Mouse (Mus musculus) activated CD4-positive, CD25-positive, alpha-beta regulatory T cell (primary cell): ENCODE results near the gene Olfr1009. TPM values are rescaled to one million over a fixed set of nuclear protein-coding genes. Genes with fewer than 3 reads are reported as not detected.

ENCODE experiments used
- polyA plus RNA-seq, 2 experiments: library from polyadenylated mRNA; unstranded; fragments of 100-300 nt; shearing (Covaris generic); gene quantifications; one replicate each; pipeline ENCODE4 v1.2.1; 2017

Olfr1009 gene
- polyA plus RNA-seq: not detected

DNA sequence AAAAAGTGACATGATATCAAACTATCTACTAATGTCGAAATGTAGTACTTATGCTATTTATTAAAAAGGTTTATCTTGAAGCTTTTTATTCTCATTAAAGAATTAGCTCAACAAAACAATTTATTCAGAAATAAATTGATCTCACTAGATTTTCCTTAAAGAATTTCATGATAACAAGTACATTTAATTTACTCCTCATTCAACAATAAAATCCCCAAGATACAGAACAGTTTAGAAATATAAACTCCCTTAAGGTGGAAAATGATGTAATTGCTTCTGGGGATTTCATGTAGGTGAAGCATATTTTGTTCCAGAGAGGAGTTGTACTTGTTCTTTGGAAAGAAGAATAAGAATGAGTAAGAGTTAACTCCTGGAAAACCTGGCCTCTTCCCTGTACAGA is at the start of gene Olfr1009:
Gene Olfr1009, plus strand, starts transcription at position 301 of the 400 bp plus-strand sequence.

DNA sequence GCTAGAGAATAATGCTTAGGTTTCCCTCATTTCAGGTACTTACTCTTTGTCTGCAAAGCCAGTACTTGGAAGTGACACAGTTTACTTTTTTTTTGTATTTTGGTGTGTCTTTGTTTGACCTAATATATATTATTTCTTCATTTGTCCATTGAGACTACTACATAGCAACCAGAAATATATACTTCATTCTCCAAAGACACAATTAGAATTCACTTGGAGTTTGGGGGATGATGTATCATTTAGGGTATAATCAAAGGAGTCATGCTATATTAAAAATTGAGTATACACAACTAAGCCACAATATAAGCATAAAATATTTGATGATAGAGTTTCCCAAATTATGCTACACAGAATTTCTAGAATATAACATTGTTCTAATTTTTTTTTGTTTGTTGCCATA is 36.6 kb upstream of the Olfr1009 start, which contains the start of gene Olfr1006:
Gene Olfr1006, minus strand, starts transcription at position 101 of the 400 bp plus-strand sequence.

DNA sequence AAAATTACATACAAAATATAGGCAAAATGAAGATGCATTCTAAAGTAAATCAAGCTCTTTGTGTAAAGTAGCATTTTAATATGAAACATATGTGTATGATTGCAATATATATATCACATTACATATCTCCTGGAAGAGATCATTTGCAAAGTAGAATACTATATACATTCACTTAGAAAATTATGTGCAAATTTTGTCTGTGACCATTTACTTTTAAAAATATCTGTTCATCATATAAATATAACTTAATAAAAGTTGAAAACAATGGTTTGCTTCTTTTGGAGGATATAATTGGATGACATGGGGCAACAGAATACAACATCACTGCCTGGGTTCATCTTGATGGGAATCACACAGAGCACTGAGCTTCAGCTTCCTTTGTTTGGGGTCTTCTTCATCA is 26.1 kb upstream of the Olfr1009 start, which contains the start of gene Olfr1008:
Gene Olfr1008, plus strand, starts transcription at position 301 of the 400 bp plus-strand sequence.

DNA sequence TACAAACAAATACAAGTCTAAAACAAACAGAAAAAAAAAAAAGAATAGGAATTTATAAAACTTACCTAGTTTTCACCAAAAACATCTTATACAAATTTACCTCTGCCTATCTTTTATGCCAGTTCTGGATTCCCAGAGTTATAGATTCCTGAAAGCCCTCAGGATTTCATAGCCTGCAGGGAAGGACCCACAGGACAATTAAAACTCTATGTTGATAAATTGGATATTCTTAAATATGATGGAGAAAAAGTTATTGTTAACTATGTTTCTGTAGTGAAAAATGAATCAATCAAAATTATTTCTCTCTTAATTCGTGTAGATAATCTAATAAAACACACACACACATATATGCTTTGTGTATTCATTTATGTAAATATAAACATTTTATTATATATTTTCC is 47.4 kb downstream of the Olfr1009 start, which contains the start of gene Olfr1012:
Gene Olfr1012, minus strand, starts transcription at position 101 of the 400 bp plus-strand sequence.

DNA sequence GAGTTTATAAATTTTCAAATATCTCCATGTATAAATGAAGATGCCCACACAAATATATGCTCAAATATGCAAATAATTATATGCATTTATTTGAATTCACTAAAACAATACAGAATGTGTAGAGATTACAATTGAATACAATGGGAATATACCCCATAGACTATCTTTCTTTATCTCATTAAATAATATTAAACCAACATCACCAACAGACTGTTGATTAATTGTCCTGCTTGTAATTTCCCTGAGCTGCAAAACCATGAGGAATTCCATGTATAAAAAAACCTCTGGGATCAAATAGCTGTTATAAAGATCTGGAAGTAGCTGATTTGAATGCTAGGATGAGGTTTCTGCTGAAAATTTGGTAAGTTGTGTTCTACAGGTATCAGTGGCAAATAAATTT is 51.6 kb downstream of the Olfr1009 start, which contains the start of gene Olfr1013:
Gene Olfr1013, plus strand, starts transcription at position 301 of the 400 bp plus-strand sequence.

DNA sequence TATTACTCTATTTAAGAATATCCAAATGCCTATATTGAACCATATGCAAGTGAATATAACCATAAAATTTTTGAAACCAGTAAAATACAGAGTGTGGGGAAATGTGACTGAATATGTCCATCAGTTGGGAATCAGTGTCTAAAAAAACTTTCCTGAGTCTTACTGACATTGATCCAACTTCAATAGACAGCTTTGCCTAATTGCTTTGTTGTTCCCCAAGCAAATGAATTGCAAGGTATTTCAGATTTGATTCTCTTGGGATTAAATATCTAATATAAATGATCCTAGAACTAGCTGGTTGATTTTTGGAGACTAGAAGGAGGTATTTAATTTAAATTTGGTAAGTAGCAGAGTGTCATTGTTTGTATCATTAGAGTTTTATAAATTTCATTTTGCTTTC is 57.2 kb downstream of the Olfr1009 start, which contains the start of gene Olfr1014:
Gene Olfr1014, plus strand, starts transcription at position 301 of the 400 bp plus-strand sequence.

Other genes starting within 250 kb of the Olfr1009 start
- not detected for gene 4833423E24Rik, start 196.4 kb upstream of the Olfr1009 start, polyA plus RNA-seq
- gene Olfr996, start 136.2 kb upstream of the Olfr1009 start, polyA plus RNA-seq: not detected
- not detected for gene Olfr998, start 126.5 kb upstream of the Olfr1009 start, polyA plus RNA-seq
- not detected for gene Olfr1000, start 103.5 kb upstream of the Olfr1009 start, polyA plus RNA-seq
- not detected for gene Olfr1002, start 64.7 kb upstream of the Olfr1009 start, polyA plus RNA-seq
- not detected for gene Olfr154, start 51.0 kb upstream of the Olfr1009 start, polyA plus RNA-seq
- under 1 TPM in 1 of 2 experiments, not detected in 1; 0.22 TPM for gene Olfr1006, start 36.7 kb upstream of the Olfr1009 start, polyA plus RNA-seq
- not detected for gene Olfr1008, start 26.0 kb upstream of the Olfr1009 start, polyA plus RNA-seq
- not detected for gene Olfr1012, start 47.3 kb downstream of the Olfr1009 start, polyA plus RNA-seq
- not detected for gene Olfr1013, start 51.7 kb downstream of the Olfr1009 start, polyA plus RNA-seq
- not detected for gene Olfr1014, start 57.3 kb downstream of the Olfr1009 start, polyA plus RNA-seq
- under 1 TPM in 1 of 2 experiments, not detected in 1; 0.07 TPM for gene Olfr1015, start 66.6 kb downstream of the Olfr1009 start, polyA plus RNA-seq
- not detected for gene Olfr1016, start 87.1 kb downstream of the Olfr1009 start, polyA plus RNA-seq
- gene Olfr1018, start 103.1 kb downstream of the Olfr1009 start, polyA plus RNA-seq: under 1 TPM in 1 of 2 experiments, not detected in 1; 0.50 TPM
- gene Olfr1019, start 130.1 kb downstream of the Olfr1009 start, polyA plus RNA-seq: not detected
- under 1 TPM in 1 of 2 experiments, not detected in 1; 0.10 TPM for gene Olfr1020, start 131.6 kb downstream of the Olfr1009 start, polyA plus RNA-seq
- gene Olfr1022, start 153.2 kb downstream of the Olfr1009 start, polyA plus RNA-seq: not detected
- gene Olfr1023, start 170.2 kb downstream of the Olfr1009 start, polyA plus RNA-seq: not detected
- not detected for gene Olfr1024, start 189.6 kb downstream of the Olfr1009 start, polyA plus RNA-seq
- gene Olfr1025-ps1, start 199.8 kb downstream of the Olfr1009 start, polyA plus RNA-seq: under 1 TPM in 1 of 2 experiments, not detected in 1; 0.06 TPM
- gene Olfr1026, start 206.1 kb downstream of the Olfr1009 start, polyA plus RNA-seq: under 1 TPM in 1 of 2 experiments, not detected in 1; 0.31 TPM
- not detected for gene Olfr1028, start 235.0 kb downstream of the Olfr1009 start, polyA plus RNA-seq